Mouse (Mus musculus) forebrain, embryonic 12.5 days (tissue): ENCODE measurements at regions not wholly inside any gene's neighbourhood (a gene's known extent, or its start where the extent isn't known, plus 50 kb on each side); places are given as distances from the start of the nearest gene placed in this dataset.
A peak's percentile ranks its signal among the peaks of the same experiment; 100 is the strongest.

Experiments used
- ATAC-seq: fragments of 200-750 bp; cut with Nextera tagmentation; 2 replicates; pipeline ENCODE4 v1.8.0; 2017; ENCODE audit warnings: moderate TSS enrichment; ENCODE audit not compliant: low FRiP score
- H3K27ac ChIP-seq: fragments of 300-500 bp; sonication (generic); 2 replicates; pipeline ENCODE4 v1.5.1; 2016; ENCODE audit warnings: mild to moderate bottlenecking
- H3K27me3 ChIP-seq: fragments of 300-500 bp; sonication (generic); 2 replicates; pipeline ENCODE4 v1.6.1; 2016; ENCODE audit warnings: mild to moderate bottlenecking
- H3K36me3 ChIP-seq: fragments of 300-500 bp; sonication (generic); replicated peaks from 2 replicates; pipeline ENCODE4 v1.6.1; 2016; ENCODE audit warnings: mild to moderate bottlenecking
- H3K4me1 ChIP-seq: fragments of 300-500 bp; sonication (generic); 2 replicates; pipeline ENCODE4 v1.6.1; 2016
- H3K4me2 ChIP-seq: fragments of 300-500 bp; sonication (generic); 2 replicates; pipeline ENCODE4 v1.6.1; 2016; ENCODE audit warnings: mild to moderate bottlenecking, moderate library complexity
- H3K4me3 ChIP-seq: fragments of 300-500 bp; sonication (generic); replicated peaks from 2 replicates; pipeline ENCODE4 v1.5.1; 2016; ENCODE audit warnings: mild to moderate bottlenecking
- H3K9ac ChIP-seq: fragments of 300-500 bp; sonication (generic); 2 replicates; pipeline ENCODE4 v1.6.1; 2016; ENCODE audit warnings: mild to moderate bottlenecking
- H3K9me3 ChIP-seq: fragments of 300-500 bp; sonication (generic); 2 replicates; pipeline ENCODE4 v1.6.1; 2016
- WGBS: fragments of 180-500 bp; shearing (Covaris S2); methylation state at CpG from one replicate; pipeline ENCODE4 v1.1.7; 2016; 5-methylcytosine and 5-hydroxymethylcytosine counted together

- no peak overlapping the region for H3K9ac ChIP-seq
- no peaks in the 10 kb centered on the region for H3K27me3 ChIP-seq
- no peak overlapping the region for H3K4me2 ChIP-seq
- no peaks in the 10 kb centered on the region for H3K9me3 ChIP-seq
- ATAC-seq, result peak; percentile 75; the same call in 1 of the 2 replicates
- 68% methylated on average over 7 of the region's 7 CpGs for WGBS
- H3K4me1 ChIP-seq, result peaks cover 3% of the 10 kb centered on the region; the same call in 1 of the 2 replicates
- no peak overlapping the region for H3K27ac ChIP-seq
- H3K36me3 ChIP-seq, result no peaks in the 10 kb centered on the region
- no peak overlapping the region for H3K4me3 ChIP-seq
Observed at GRCm38 (mm10) chrX:12392145-12392825, 195.3 kb upstream of the Atp6ap2 start.

GRCm38 (mm10) chrX:12409319-12409718 is 178.3 kb upstream of the Atp6ap2 start:
- H3K4me1 ChIP-seq, result no peaks in the 10 kb centered on the region
- no peaks in the 10 kb centered on the region for H3K36me3 ChIP-seq
- no peak for ATAC-seq
- no peak overlapping the region for H3K4me2 ChIP-seq
- H3K9ac ChIP-seq, result no peak overlapping the region
- no peaks in the 10 kb centered on the region for H3K9me3 ChIP-seq
- H3K27ac ChIP-seq, result no peak overlapping the region
- WGBS, result 71% methylated on average over 3 of the region's 3 CpGs
- no peaks in the 10 kb centered on the region for H3K27me3 ChIP-seq
- H3K4me3 ChIP-seq, result no peak overlapping the region

- Histone ChIP-seq H3K9me3 (no peaks in the 10 kb centered on the region), H3K9ac (no peak overlapping the region), H3K4me2 (no peak overlapping the region), H3K36me3 (no peaks in the 10 kb centered on the region), H3K27ac (no peak overlapping the region), H3K27me3 (peaks cover 18% of the 10 kb centered on the region; the same call in 1 of the 2 replicates), H3K4me3 (no peak overlapping the region), H3K4me1 (no peaks in the 10 kb centered on the region; the same call in none of the 2 replicates)
- WGBS, result 80% methylated on average over 6 of the region's 6 CpGs
- no peak for ATAC-seq
Observed at GRCm38 (mm10) chrX:12425566-12425965, 162.0 kb upstream of the Atp6ap2 start.

- Histone ChIP-seq H3K9ac (no peak overlapping the region), H3K9me3 (no peaks in the 10 kb centered on the region), H3K4me1 (no peaks in the 10 kb centered on the region; the same call in none of the 2 replicates), H3K27me3 (peaks cover 18% of the 10 kb centered on the region; the same call in 1 of the 2 replicates), H3K4me2 (no peak overlapping the region), H3K4me3 (no peak overlapping the region), H3K27ac (no peak overlapping the region), H3K36me3 (no peaks in the 10 kb centered on the region)
- no peak for ATAC-seq
- WGBS, result 32% methylated on average over 4 of the region's 4 CpGs
Observed at GRCm38 (mm10) chrX:12426664-12427063, 160.9 kb upstream of the Atp6ap2 start.

GRCm38 (mm10) chrX:12432289-12432688 is 155.3 kb upstream of the Atp6ap2 start:
- Histone ChIP-seq H3K36me3 (no peaks in the 10 kb centered on the region), H3K27ac (no peak overlapping the region), H3K4me3 (no peak overlapping the region), H3K9ac (no peak overlapping the region), H3K9me3 (no peaks in the 10 kb centered on the region), H3K4me2 (no peak overlapping the region), H3K27me3 (no peaks in the 10 kb centered on the region; the same call in 1 of the 2 replicates), H3K4me1 (peaks cover 7% of the 10 kb centered on the region)
- WGBS, result 95% methylated on average over 2 of the region's 2 CpGs
- ATAC-seq, result no peak

- Histone ChIP-seq H3K27me3 (no peaks in the 10 kb centered on the region; the same call in 1 of the 2 replicates), H3K4me3 (no peak overlapping the region), H3K4me2 (no peak overlapping the region), H3K4me1 (peaks cover 7% of the 10 kb centered on the region), H3K9ac (no peak overlapping the region), H3K36me3 (no peaks in the 10 kb centered on the region), H3K27ac (no peak overlapping the region), H3K9me3 (no peaks in the 10 kb centered on the region)
- WGBS, result 51% methylated on average over 8 of the region's 8 CpGs
- ATAC-seq, result no peak
Observed at GRCm38 (mm10) chrX:12435656-12436055, 151.9 kb upstream of the Atp6ap2 start.

GRCm38 (mm10) chrX:12436106-12436505 is 151.5 kb upstream of the Atp6ap2 start:
- no peak overlapping the region for H3K27ac ChIP-seq
- 34% methylated on average over 7 of the region's 7 CpGs for WGBS
- H3K9me3 ChIP-seq, result no peaks in the 10 kb centered on the region
- no peaks in the 10 kb centered on the region; the same call in 1 of the 2 replicates for H3K27me3 ChIP-seq
- H3K36me3 ChIP-seq, result no peaks in the 10 kb centered on the region
- H3K4me2 ChIP-seq, result no peak overlapping the region
- no peak for ATAC-seq
- no peak overlapping the region for H3K4me3 ChIP-seq
- H3K9ac ChIP-seq, result no peak overlapping the region
- H3K4me1 ChIP-seq, result peaks cover 7% of the 10 kb centered on the region

- ATAC-seq, result no peak
- H3K27ac ChIP-seq, result no peak overlapping the region
- H3K27me3 ChIP-seq, result no peaks in the 10 kb centered on the region; the same call in 1 of the 2 replicates
- no peak overlapping the region for H3K4me2 ChIP-seq
- H3K9me3 ChIP-seq, result no peaks in the 10 kb centered on the region
- no peaks in the 10 kb centered on the region for H3K36me3 ChIP-seq
- H3K9ac ChIP-seq, result no peak overlapping the region
- H3K4me1 ChIP-seq, result peaks cover 7% of the 10 kb centered on the region
- no peak overlapping the region for H3K4me3 ChIP-seq
- WGBS, result 86% methylated on average over 12 of the region's 12 CpGs
Observed at GRCm38 (mm10) chrX:12439447-12439846, 148.2 kb upstream of the Atp6ap2 start.

GRCm38 (mm10) chrX:12443794-12444193 is 143.8 kb upstream of the Atp6ap2 start:
- Histone ChIP-seq H3K4me3 (no peak overlapping the region), H3K4me2 (no peak overlapping the region), H3K36me3 (no peaks in the 10 kb centered on the region), H3K27ac (no peak overlapping the region), H3K9me3 (no peaks in the 10 kb centered on the region), H3K4me1 (no peaks in the 10 kb centered on the region), H3K9ac (no peak overlapping the region), H3K27me3 (no peaks in the 10 kb centered on the region)
- no peak for ATAC-seq
- WGBS, result 76% methylated on average over 5 of the region's 5 CpGs

- WGBS, result 100% methylated on average over 2 of the region's 2 CpGs
- no peak overlapping the region for H3K4me2 ChIP-seq
- H3K4me1 ChIP-seq, result no peaks in the 10 kb centered on the region
- H3K27me3 ChIP-seq, result no peaks in the 10 kb centered on the region
- no peak overlapping the region for H3K9ac ChIP-seq
- no peak overlapping the region for H3K4me3 ChIP-seq
- H3K36me3 ChIP-seq, result no peaks in the 10 kb centered on the region
- no peaks in the 10 kb centered on the region for H3K9me3 ChIP-seq
- no peak for ATAC-seq
- H3K27ac ChIP-seq, result no peak overlapping the region
Observed at GRCm38 (mm10) chrX:12445093-12445492, 142.5 kb upstream of the Atp6ap2 start.

GRCm38 (mm10) chrX:12447962-12448361 is 139.6 kb upstream of the Atp6ap2 start:
- no peak overlapping the region for H3K9ac ChIP-seq
- no peaks in the 10 kb centered on the region for H3K4me1 ChIP-seq
- no peak overlapping the region for H3K4me3 ChIP-seq
- H3K27me3 ChIP-seq, result no peaks in the 10 kb centered on the region
- H3K9me3 ChIP-seq, result no peaks in the 10 kb centered on the region
- no peak overlapping the region for H3K27ac ChIP-seq
- ATAC-seq, result no peak
- no peaks in the 10 kb centered on the region for H3K36me3 ChIP-seq
- H3K4me2 ChIP-seq, result no peak overlapping the region

GRCm38 (mm10) chrX:12449688-12450087 is 137.9 kb upstream of the Atp6ap2 start:
- Histone ChIP-seq H3K27me3 (no peaks in the 10 kb centered on the region), H3K36me3 (no peaks in the 10 kb centered on the region), H3K9me3 (no peaks in the 10 kb centered on the region), H3K4me3 (no peak overlapping the region), H3K4me2 (no peak overlapping the region), H3K9ac (no peak overlapping the region), H3K4me1 (no peaks in the 10 kb centered on the region), H3K27ac (no peak overlapping the region)
- WGBS, result 81% methylated on average over 3 of the region's 3 CpGs
- no peak for ATAC-seq
